Mouse (Mus musculus) forebrain, embryonic 16.5 days (tissue): Measurements from ENCODE around the gene Sirt2. TPM values are rescaled to one million over a fixed set of nuclear protein-coding genes. Genes with fewer than 3 reads are reported as not detected.

Experiments
- ATAC-seq: fragments of 200-750 bp; cut with Nextera tagmentation; 2 replicates; pipeline ENCODE4 v1.8.0; 2017; ENCODE audit warnings: mild to moderate bottlenecking, moderate library complexity
- H3K27ac ChIP-seq: fragments of 300-500 bp; sonication (generic); 2 replicates; pipeline ENCODE4 v1.5.1; 2014; ENCODE audit warnings: low read length, control low read depth
- H3K27me3 ChIP-seq: fragments of 300-500 bp; sonication (generic); replicated peaks from 2 replicates; pipeline ENCODE4 v1.6.1; 2014; ENCODE audit warnings: low read length; ENCODE audit not compliant: control insufficient read depth, insufficient read depth
- H3K36me3 ChIP-seq: fragments of 300-500 bp; sonication (generic); 2 replicates; pipeline ENCODE4 v1.6.1; 2014; ENCODE audit not compliant: control insufficient read depth, insufficient read depth
- H3K4me1 ChIP-seq: fragments of 300-500 bp; sonication (generic); replicated peaks from 2 replicates; pipeline ENCODE4 v1.6.1; 2014; ENCODE audit warnings: low read length; ENCODE audit not compliant: control insufficient read depth, insufficient read depth
- H3K4me2 ChIP-seq: fragments of 300-500 bp; sonication (generic); 2 replicates; pipeline ENCODE4 v1.6.1; 2014; ENCODE audit warnings: mild to moderate bottlenecking, low read length, control low read depth
- H3K4me3 ChIP-seq: fragments of 300-500 bp; sonication (generic); replicated peaks from 2 replicates; pipeline ENCODE4 v1.5.1; 2014; ENCODE audit warnings: mild to moderate bottlenecking, low read length, control low read depth
- H3K9ac ChIP-seq: fragments of 300-500 bp; sonication (generic); replicated peaks from 2 replicates; pipeline ENCODE4 v1.6.1; 2014; ENCODE audit warnings: low read depth, low read length, control low read depth
- H3K9me3 ChIP-seq: fragments of 300-500 bp; sonication (generic); 2 replicates; pipeline ENCODE4 v1.6.1; 2016; ENCODE audit warnings: low read length; ENCODE audit not compliant: control insufficient read depth
- WGBS: fragments of 180-500 bp; shearing (Covaris S2); extraction: QIAGEN DNeasy Blood & Tissue Kit; methylation state at CpG from one replicate; pipeline ENCODE4 v1.1.7; 2014; 5-methylcytosine and 5-hydroxymethylcytosine counted together
- polyA plus RNA-seq: library from polyadenylated mRNA; unstranded; fragments of >200 nt; fragmentation: Nextera tagmentation; extraction: Ambion mirVana; gene quantifications from 2 replicates; pipeline ENCODE4 v1.2.1, GENCODE M21; 2015

Sirt2 gene
- polyA plus RNA-seq, 1 experiment from 2014 or later = 122 TPM

DNA sequence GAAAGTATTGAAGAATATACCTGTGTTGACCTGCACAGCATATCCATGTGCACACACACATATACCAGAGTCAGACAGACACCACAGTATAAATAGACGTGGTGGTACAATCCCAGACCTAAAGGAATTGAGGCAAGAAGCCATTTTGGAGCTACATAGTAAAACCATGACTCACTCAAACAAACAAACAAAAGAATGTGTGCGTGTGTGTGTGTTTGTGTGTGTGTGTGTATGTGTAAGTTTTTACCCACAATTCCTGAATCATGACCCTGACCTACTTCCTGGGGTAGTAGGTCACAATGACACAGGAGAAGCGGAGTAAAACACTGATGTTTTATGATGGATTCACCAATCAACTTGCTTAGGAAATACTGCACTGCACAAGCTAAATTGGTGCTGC lies 34.9 kb downstream of the Sirt2 start:
- no peak overlapping the region for H3K4me2 ChIP-seq
- no peak overlapping the region for H3K27ac ChIP-seq
- WGBS = 59% methylated on average over 3 of the region's 3 CpGs
- H3K9me3 ChIP-seq = no peaks in the 10 kb centered on the region
- no peaks in the 10 kb centered on the region for H3K27me3 ChIP-seq
- H3K36me3 ChIP-seq = no peaks in the 10 kb centered on the region
- H3K4me1 ChIP-seq = peaks cover 16% of the 10 kb centered on the region
- no peak overlapping the region for H3K4me3 ChIP-seq
- H3K9ac ChIP-seq = no peak overlapping the region
- no peak for ATAC-seq

DNA sequence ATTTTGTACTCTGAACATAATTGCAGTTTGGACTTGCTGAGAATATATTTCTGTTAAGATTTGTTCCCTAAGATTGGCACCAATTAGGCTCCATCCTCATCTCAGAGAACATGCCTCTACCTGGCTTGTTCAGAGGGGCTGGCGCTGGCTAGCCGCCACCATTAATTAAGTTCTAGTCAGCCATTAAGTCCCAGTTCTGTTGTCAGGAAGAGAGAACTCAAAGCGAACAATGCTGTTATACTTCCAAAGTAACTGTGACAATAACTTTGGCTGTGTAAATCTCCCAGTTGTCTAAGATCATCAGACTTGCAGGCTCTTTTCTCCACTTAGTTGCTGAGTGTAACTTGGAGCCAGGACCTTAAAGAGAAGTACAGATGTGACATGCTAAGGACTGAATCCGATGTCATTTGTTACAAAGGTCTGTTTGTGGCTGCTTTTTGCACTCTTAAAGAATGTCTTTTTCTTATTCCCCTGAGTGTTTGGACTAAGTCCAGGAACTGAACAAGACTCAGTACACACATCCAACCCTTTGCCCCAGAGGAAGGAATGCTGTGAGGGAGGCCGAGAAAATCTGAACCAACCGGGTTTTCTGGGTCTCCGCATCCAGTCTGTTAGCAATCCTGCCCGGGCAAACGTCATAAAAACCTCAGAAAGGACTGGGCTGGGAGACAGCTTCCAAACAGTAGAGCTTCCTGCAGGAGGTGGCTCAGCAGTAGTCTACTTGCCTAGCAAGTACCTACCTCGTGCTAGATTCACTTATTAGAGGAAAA lies 35.6 kb downstream of the Sirt2 start:
- peak; percentile 18; the same call in 1 of the 2 replicates for ATAC-seq
- Histone ChIP-seq H3K27me3 (no peaks in the 10 kb centered on the region), H3K4me2 (no peak overlapping the region), H3K9me3 (no peaks in the 10 kb centered on the region), H3K9ac (0 out of 2 replicates have a peak overlapping the region, but pooled peaks have one; percentile 13), H3K36me3 (no peaks in the 10 kb centered on the region), H3K27ac (peak overlapping the region; percentile 66), H3K4me3 (no peak overlapping the region), H3K4me1 (peaks cover 11% of the 10 kb centered on the region)
- 14% methylated on average over 10 of the region's 10 CpGs for WGBS

DNA sequence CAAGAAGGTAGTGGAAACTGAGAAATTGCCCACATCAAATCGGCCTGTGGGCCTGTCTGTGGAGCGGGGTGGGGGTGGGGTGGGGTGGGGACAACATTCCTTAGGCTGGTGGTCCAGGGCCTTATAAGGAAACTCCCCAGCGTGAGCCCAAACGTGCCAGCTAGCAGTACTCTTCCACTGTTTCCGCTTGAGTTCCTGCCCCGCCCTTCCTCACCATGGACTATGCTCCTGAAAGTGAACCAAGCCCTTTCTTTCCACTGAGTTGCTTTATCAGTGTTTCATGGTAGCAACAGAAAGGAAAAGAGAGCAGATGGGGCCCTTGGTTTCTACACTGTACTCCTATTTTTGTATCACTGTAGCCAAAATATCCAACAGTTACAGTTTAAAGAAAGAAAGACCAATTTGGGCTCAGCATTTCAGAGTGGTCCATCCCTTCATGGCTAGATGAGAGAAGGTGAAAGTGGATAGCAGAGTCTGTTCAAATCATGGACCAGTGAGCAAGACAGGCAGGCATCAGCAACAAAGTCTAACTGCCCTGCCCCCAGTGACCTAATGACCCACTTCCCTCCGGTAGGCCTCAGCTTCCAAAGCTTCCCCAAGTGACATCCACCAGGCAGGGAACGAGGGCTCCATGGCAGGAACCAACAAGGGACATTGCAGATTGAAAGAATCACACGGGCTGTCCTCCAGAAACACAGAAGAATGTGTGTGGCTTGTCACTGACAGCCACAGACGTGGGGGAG lies 36.5 kb downstream of the Sirt2 start:
- Histone ChIP-seq H3K9me3 (no peaks in the 10 kb centered on the region), H3K4me1 (peaks cover 16% of the 10 kb centered on the region), H3K27ac (peak overlapping the region; percentile 66; the same call in 1 of the 2 replicates), H3K4me2 (no peak overlapping the region), H3K9ac (no peak overlapping the region), H3K27me3 (no peaks in the 10 kb centered on the region), H3K4me3 (no peak overlapping the region), H3K36me3 (no peaks in the 10 kb centered on the region)
- WGBS = 19% methylated on average over 10 of the region's 10 CpGs
- no peak for ATAC-seq

GRCm38 (mm10) chr7:28803756-28804155 lies 37.2 kb downstream of the Sirt2 start:
- Histone ChIP-seq H3K4me1 (peaks cover 21% of the 10 kb centered on the region), H3K27ac (no peak overlapping the region), H3K9me3 (no peaks in the 10 kb centered on the region), H3K27me3 (no peaks in the 10 kb centered on the region), H3K36me3 (no peaks in the 10 kb centered on the region), H3K9ac (no peak overlapping the region), H3K4me2 (no peak overlapping the region), H3K4me3 (no peak overlapping the region)
- 85% methylated on average over 4 of the region's 4 CpGs for WGBS
- ATAC-seq = no peak

GRCm38 (mm10) chr7:28806869-28807268 lies 40.3 kb downstream of the Sirt2 start:
- Histone ChIP-seq H3K36me3 (no peaks in the 10 kb centered on the region), H3K4me1 (peaks cover 26% of the 10 kb centered on the region), H3K9ac (no peak overlapping the region), H3K27me3 (no peaks in the 10 kb centered on the region), H3K27ac (no peak overlapping the region), H3K9me3 (no peaks in the 10 kb centered on the region), H3K4me3 (no peak overlapping the region), H3K4me2 (no peak overlapping the region)
- WGBS = 82% methylated on average over 4 of the region's 4 CpGs
- no peak for ATAC-seq

- peak overlapping the region; percentile 92 for H3K4me3 ChIP-seq
- H3K27ac ChIP-seq = peak overlapping the region; percentile 99
- no peak for ATAC-seq
- peak overlapping the region; percentile 98 for H3K9ac ChIP-seq
- WGBS = 24% methylated on average over 6 of the region's 8 CpGs
- H3K4me2 ChIP-seq = peak overlapping the region; percentile 98
- H3K9me3 ChIP-seq = no peaks in the 10 kb centered on the region
- H3K27me3 ChIP-seq = no peaks in the 10 kb centered on the region
- no peaks in the 10 kb centered on the region for H3K36me3 ChIP-seq
- peaks cover 30% of the 10 kb centered on the region for H3K4me1 ChIP-seq
Measured at GRCm38 (mm10) chr7:28807641-28808220, 41.2 kb downstream of the Sirt2 start.

DNA sequence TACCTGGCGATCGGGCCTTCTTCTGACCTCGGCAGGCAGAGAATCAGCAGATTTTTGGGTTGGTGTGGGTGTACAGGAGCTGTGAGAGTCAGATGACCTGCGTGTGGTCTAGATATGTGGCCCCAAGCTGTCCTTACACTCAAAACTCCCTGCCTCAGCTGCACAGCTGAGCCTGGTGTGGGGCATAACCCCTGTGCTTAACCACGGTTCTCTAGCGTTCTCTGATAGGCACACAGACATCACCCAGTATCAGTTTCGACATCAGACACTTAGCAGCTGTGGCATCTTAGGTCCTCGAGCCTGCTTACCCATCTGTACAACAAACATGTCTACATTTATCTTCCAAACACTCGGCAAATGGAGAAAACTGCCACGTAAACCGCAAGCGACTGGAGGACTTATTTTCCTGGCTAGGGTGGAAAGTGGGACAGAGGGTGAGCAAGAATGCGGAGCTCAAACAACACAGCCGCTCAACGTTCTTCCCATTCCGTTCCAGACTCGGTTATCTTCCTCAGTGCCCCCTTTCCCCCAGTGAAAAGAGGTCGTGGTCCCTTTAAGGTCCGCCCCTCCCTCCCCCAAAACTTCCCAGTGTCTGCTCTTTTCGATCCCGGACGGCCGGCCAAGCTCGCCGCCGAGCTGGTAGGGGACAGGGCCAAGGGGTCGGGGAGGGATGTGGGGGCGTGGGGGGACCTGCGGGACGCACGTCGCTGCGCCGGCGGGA lies 41.8 kb downstream of the Sirt2 start, which contains the start of gene Hnrnpl:
Gene Hnrnpl (plus strand): TSS at position 321 of the 721 bp plus-strand sequence.
- WGBS = 3% methylated on average over 28 of the region's 35 CpGs
- Histone ChIP-seq H3K27me3 (no peaks in the 10 kb centered on the region), H3K9me3 (no peaks in the 10 kb centered on the region), H3K4me2 (peak within 1 kb of the TSS; percentile 98), H3K4me1 (peaks cover 31% of the 10 kb centered on the region), H3K4me3 (peak within 1 kb of the TSS; percentile 92), H3K36me3 (peaks cover 4% of the 10 kb centered on the region), H3K27ac (peak within 1 kb of the TSS; percentile 99), H3K9ac (peak within 1 kb of the TSS; percentile 98)
- peak; percentile 2 for ATAC-seq

DNA sequence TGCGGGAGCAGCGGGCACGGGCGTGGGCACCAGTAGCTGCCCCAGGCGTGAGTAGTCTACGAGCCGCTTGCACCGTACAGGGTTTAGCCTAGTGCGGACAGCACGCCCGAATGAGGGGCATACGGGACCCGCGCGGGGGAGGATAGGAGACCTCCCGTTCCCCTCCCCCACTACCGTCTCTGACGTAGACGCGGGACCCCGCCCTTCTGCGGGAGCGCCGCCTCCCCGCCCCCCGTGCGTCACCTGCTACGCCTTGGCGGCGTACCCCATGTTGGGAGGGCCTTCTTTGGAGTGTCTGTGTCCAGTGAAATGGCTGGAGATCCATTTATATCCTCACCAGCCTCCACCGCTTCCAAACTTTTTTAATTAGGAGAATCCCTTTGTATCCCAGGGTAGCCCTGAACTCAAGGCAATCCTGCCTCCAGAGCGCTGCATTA lies 42.4 kb downstream of the Sirt2 start:
- ATAC-seq = peak; percentile 43
- WGBS = 0% methylated on average over 21 of the region's 32 CpGs
- Histone ChIP-seq H3K4me1 (peaks cover 33% of the 10 kb centered on the region), H3K9ac (peak overlapping the region; percentile 98), H3K4me2 (peak overlapping the region; percentile 98), H3K9me3 (no peaks in the 10 kb centered on the region), H3K4me3 (peak overlapping the region; percentile 92), H3K27me3 (no peaks in the 10 kb centered on the region), H3K36me3 (peaks cover 10% of the 10 kb centered on the region), H3K27ac (peak overlapping the region; percentile 99)
